Mouse (Mus musculus): ENCODE measurements around the gene Arl15. TPM values are rescaled to one million over a fixed set of nuclear protein-coding genes. Genes with fewer than 3 reads are reported as not detected.

The Arl15 gene
- polyA plus RNA-seq, 1 experiment from 2014 or later, result 4.9 TPM

DNA sequence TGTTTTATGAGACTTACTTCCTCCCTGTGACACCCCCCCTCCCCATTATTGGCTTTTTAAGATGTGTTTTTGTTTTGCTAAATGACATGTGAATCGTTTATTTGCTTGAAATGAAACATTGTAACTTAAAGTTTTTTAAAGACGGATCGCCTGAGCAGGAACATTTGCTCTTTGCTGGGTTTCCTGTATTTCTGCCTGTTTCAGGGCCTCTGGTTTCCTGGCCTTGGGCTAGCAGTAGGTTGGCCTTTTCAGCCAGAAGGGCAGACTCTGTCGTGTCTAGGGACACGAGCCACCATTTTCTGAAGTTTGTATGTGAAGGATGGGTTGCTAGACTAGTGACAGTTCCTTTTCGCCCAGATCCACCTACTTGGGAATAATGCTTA lies 18.3 kb downstream of the Arl15 start:
- no peaks in the 10 kb centered on the region for H3K36me3 ChIP-seq (ENCODE audit: control insufficient read depth, insufficient read depth)

DNA sequence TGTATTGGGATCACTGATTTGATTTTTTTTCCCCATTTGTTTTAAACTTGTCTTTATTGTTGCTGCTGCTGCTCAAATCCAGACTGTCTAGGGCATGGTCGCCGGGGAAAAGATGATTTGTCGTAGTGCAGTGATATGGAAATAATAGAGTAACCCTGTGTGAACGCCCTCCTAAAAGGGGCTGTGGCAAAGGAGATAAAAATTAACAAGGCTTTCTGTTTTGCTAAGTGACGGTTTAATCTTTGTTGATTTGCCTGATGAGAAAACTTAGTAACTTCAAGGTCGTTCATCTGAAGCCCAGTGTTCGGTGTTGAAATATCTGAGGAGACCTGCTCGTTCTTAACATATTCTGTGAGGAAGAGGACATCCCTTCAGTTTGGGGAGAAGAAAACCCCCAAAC lies 19.8 kb downstream of the Arl15 start:
- WGBS, result 71% methylated on average over 8 of the region's 8 CpGs
- Histone ChIP-seq H3K27ac (ENCODE audit: low read depth, low read length) (no peak overlapping the region), H3K36me3 (ENCODE audit: control insufficient read depth, insufficient read depth) (no peaks in the 10 kb centered on the region), H3K4me1 (replicated peaks; ENCODE audit: control insufficient read depth, insufficient read depth, low read length) (0 out of 2 replicates have a peak, but pooled peaks cover 3% of the 10 kb centered on the region), H3K9me3 (ENCODE audit: control insufficient read depth) (no peaks in the 10 kb centered on the region), H3K4me2 (replicated peaks; ENCODE audit: low read depth) (no peak overlapping the region), H3K27me3 (replicated peaks; ENCODE audit: control insufficient read depth, insufficient read depth, low read length) (no peaks in the 10 kb centered on the region), H3K4me3 (ENCODE audit: low read depth, low read length) (no peak overlapping the region), H3K9ac (ENCODE audit: low read depth, low read length) (no peak overlapping the region)
- no peak for ATAC-seq
- TF ChIP-seq CTCF (IDR thresholded peaks at IDR 0.05; ENCODE audit: low read depth), result no peak

More for the DNA sequence above, 18.3 kb downstream of the Arl15 start:
- no peaks in the 10 kb centered on the region for H3K27me3 ChIP-seq (replicated peaks; ENCODE audit: control insufficient read depth, insufficient read depth, low read length)
- H3K4me2 ChIP-seq (replicated peaks; ENCODE audit: low read depth), result no peak overlapping the region
- H3K4me1 ChIP-seq (replicated peaks; ENCODE audit: control insufficient read depth, insufficient read depth, low read length), result 0 out of 2 replicates have a peak, but pooled peaks cover 3% of the 10 kb centered on the region
- H3K9me3 ChIP-seq (ENCODE audit: control insufficient read depth), result no peaks in the 10 kb centered on the region
- TF ChIP-seq CTCF (IDR thresholded peaks at IDR 0.05; ENCODE audit: low read depth), result no peak
- H3K4me3 ChIP-seq (ENCODE audit: low read depth, low read length), result no peak overlapping the region
- no peak overlapping the region for H3K9ac ChIP-seq (ENCODE audit: low read depth, low read length)
- WGBS, result 66% methylated on average over 6 of the region's 6 CpGs
- ATAC-seq, result no peak
- no peak overlapping the region for H3K27ac ChIP-seq (ENCODE audit: low read depth, low read length)

DNA sequence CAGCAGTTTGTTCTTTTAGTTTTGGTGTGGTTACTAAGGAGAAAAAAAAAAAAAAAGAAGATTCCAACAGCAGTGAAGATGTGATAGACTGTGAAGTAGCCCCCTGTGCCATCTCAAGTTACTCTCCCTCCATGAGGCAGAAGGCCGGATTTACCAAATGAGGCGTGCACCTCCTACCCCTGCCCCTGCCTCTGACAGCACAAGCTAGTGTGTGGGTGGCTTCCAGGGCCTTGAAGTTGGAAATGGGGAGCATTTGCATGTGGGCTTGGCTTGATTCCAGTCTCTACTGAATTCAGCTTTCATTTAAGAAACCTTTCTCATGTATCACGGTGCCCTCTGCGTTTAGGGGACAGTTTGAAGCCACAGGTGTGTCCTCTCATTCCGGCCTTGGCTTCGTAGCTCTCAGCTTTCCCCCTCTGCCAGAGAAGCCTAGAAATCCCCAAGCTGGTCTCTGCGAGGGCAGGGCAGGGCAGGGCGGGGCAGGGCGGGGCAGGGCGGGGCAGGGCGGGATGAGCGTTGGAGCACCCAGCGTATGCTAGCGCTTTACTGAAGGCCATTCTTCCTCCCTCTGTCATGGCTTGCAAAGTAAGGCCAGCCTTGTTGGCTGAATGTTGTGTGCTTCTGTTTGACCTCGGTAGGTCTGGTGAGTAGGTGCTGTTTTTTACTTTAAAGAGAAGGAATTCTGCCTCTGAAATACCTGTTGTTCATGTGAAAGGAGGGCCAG lies 21.6 kb downstream of the Arl15 start:
- no peak for TF ChIP-seq CTCF (IDR thresholded peaks at IDR 0.05; ENCODE audit: low read depth)
- 38% methylated on average over 15 of the region's 15 CpGs for WGBS
- H3K9me3 ChIP-seq (ENCODE audit: control insufficient read depth), result no peaks in the 10 kb centered on the region
- no peak overlapping the region for H3K4me3 ChIP-seq (ENCODE audit: low read depth, low read length)
- H3K27me3 ChIP-seq (replicated peaks; ENCODE audit: control insufficient read depth, insufficient read depth, low read length), result no peaks in the 10 kb centered on the region
- H3K4me2 ChIP-seq (replicated peaks; ENCODE audit: low read depth), result no peak overlapping the region
- no peak overlapping the region for H3K9ac ChIP-seq (ENCODE audit: low read depth, low read length)
- no peaks in the 10 kb centered on the region for H3K36me3 ChIP-seq (ENCODE audit: control insufficient read depth, insufficient read depth)
- ATAC-seq, result no peak
- no peak overlapping the region for H3K27ac ChIP-seq (ENCODE audit: low read depth, low read length)
- H3K4me1 ChIP-seq (replicated peaks; ENCODE audit: control insufficient read depth, insufficient read depth, low read length), result 0 out of 2 replicates have a peak, but pooled peaks cover 3% of the 10 kb centered on the region

DNA sequence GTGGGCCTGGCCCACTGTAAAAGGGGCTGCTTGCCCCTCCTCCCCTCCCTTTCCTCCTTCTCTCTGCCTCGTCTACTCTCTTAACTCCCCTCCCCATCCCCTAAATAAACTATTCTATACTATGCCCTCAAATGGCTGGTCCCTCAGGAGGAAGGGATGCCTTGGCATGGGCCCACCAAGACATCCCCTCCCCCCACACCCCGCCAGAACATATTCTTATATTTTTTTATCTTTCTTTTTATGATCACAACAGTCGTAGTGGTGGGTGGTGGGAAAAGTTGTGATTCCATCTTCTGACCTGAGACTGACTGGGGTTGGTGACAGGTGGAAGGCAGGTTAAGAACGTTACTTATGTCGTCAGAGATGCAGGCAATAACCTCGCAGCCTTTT lies 22.1 kb downstream of the Arl15 start:
- Histone ChIP-seq H3K4me3 (ENCODE audit: low read depth, low read length) (no peak overlapping the region), H3K36me3 (ENCODE audit: control insufficient read depth, insufficient read depth) (no peaks in the 10 kb centered on the region), H3K4me1 (replicated peaks; ENCODE audit: control insufficient read depth, insufficient read depth, low read length) (0 out of 2 replicates have a peak, but pooled peaks cover 3% of the 10 kb centered on the region), H3K4me2 (replicated peaks; ENCODE audit: low read depth) (no peak overlapping the region), H3K9ac (ENCODE audit: low read depth, low read length) (no peak overlapping the region), H3K27me3 (replicated peaks; ENCODE audit: control insufficient read depth, insufficient read depth, low read length) (no peaks in the 10 kb centered on the region), H3K27ac (ENCODE audit: low read depth, low read length) (no peak overlapping the region), H3K9me3 (ENCODE audit: control insufficient read depth) (no peaks in the 10 kb centered on the region)
- TF ChIP-seq CTCF (IDR thresholded peaks at IDR 0.05; ENCODE audit: low read depth), result no peak
- WGBS, result 69% methylated on average over 6 of the region's 6 CpGs
- ATAC-seq, result no peak

DNA sequence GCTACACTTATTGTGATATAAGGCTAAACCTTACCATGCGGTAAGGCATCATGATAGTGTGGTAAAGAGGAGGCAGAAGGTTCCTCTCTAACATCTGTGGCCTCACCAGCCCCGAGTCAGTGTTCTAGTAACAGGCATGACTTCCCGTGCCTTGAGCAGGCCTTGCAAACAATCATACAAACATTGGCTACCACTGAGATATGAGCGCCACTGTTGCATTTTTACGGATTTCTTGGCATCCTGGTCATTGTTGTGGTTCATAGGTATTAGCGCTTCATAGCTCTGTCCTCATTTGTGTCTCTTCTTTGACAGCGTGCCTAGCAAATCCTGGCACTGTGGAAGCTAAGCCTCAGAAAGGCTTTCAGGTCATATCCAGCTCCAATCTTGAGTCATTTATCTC lies 24.7 kb downstream of the Arl15 start:
- H3K4me3 ChIP-seq (ENCODE audit: low read depth, low read length), result no peak overlapping the region
- WGBS, result 98% methylated on average over 7 of the region's 7 CpGs

DNA sequence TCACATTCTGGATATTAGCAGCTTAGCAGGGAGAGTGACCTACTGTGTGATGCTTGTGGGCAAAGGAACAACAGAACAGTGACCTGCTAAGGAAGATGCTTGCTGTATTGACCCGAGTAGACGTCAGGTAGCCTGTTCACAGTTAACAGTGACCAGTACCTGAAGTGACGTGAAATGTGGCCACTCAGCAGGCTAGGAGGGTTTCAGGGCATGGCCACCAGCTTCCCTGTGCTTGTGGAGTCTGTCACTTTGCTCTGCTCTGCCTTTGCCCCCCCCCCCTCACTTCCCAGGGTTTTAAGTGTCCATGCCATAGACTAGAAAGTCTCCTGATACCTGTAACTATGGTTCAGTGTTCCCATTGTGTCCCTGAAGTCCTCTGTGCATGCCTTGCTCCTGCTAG lies 25.9 kb downstream of the Arl15 start:
- TF ChIP-seq CTCF (IDR thresholded peaks at IDR 0.05; ENCODE audit: low read depth), result no peak
- Histone ChIP-seq H3K4me2 (replicated peaks; ENCODE audit: low read depth) (no peak overlapping the region), H3K4me3 (ENCODE audit: low read depth, low read length) (no peak overlapping the region), H3K27ac (ENCODE audit: low read depth, low read length) (no peak overlapping the region), H3K9me3 (ENCODE audit: control insufficient read depth) (no peaks in the 10 kb centered on the region), H3K4me1 (replicated peaks; ENCODE audit: control insufficient read depth, insufficient read depth, low read length) (peaks cover 3% of the 10 kb centered on the region; the same call in 1 of the 2 replicates), H3K36me3 (ENCODE audit: control insufficient read depth, insufficient read depth) (no peaks in the 10 kb centered on the region), H3K27me3 (replicated peaks; ENCODE audit: control insufficient read depth, insufficient read depth, low read length) (no peaks in the 10 kb centered on the region), H3K9ac (ENCODE audit: low read depth, low read length) (no peak overlapping the region)
- WGBS, result 91% methylated on average over 3 of the region's 3 CpGs
- ATAC-seq, result no peak

More for the DNA sequence above, 24.7 kb downstream of the Arl15 start:
- Histone ChIP-seq H3K4me1 (replicated peaks; ENCODE audit: control insufficient read depth, insufficient read depth, low read length) (peaks cover 3% of the 10 kb centered on the region; the same call in 1 of the 2 replicates), H3K9me3 (ENCODE audit: control insufficient read depth) (no peaks in the 10 kb centered on the region), H3K27me3 (replicated peaks; ENCODE audit: control insufficient read depth, insufficient read depth, low read length) (no peaks in the 10 kb centered on the region), H3K4me2 (replicated peaks; ENCODE audit: low read depth) (no peak overlapping the region), H3K27ac (ENCODE audit: low read depth, low read length) (no peak overlapping the region), H3K9ac (ENCODE audit: low read depth, low read length) (no peak overlapping the region), H3K36me3 (ENCODE audit: control insufficient read depth, insufficient read depth) (no peaks in the 10 kb centered on the region)
- ATAC-seq, result no peak
- no peak for TF ChIP-seq CTCF (IDR thresholded peaks at IDR 0.05; ENCODE audit: low read depth)

Measured in intestine, postnatal 0 days (tissue).